Mouse (Mus musculus) left cerebral cortex, postnatal 36 days (tissue): ENCODE results near the gene Gnb1l. TPM values are rescaled to one million over a fixed set of nuclear protein-coding genes. Genes with fewer than 3 reads are reported as not detected.
A peak's percentile ranks its signal among the peaks of the same experiment; 100 is the strongest.

ENCODE experiments used
- DNase-seq, 2 experiments: peaks; one replicate each; pipeline ENCODE4 v3.0.0; 2021 to 2022; ENCODE audit warnings: low spot score in 2 of 2, mixed read lengths in 1 of 2
- intact Hi-C: fragments of 180-260 bp; cut with DNase I; formaldehyde crosslinking; loops from one replicate; pipeline ENCODE4 v1.15.1; 2025
- total RNA-seq, 2 experiments: library from RNA; stranded (reverse); gene quantifications; 2 replicates each; pipeline ENCODE4 v1.2.3; 2021

Gene Gnb1l
- total RNA-seq, 2 experiments from 2014 or later, result 5.0 to 9.0 TPM

DNA sequence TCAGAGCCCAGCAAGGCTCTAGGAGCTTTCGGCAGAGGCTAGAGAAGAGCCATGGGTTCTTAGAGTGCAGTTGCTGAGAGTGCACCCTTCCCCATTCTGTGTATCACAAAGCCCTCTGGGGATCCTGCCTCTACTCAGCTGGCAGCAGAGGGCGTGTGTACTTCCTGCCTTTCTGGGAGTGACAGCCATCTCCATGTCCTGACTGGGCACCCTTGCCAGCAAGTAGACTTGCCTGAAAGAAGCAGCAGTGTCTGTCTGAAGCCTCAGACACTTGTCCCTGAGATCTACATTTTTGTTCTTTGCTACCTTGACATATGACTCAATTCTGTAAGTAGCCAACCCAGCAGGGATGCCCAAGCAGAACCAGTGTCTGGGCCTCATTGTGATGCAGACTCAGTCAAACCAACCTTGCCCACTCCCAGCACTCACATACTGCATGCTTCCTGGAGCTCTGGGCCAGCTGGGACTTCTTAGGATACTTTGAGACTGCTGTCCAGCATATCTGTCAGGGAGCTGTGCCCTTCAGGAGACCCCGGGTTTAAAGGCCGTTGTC lies 17.5 kb upstream of the Gnb1l start:
- no peak for DNase-seq
- intact Hi-C loops, result no loop called here

DNA sequence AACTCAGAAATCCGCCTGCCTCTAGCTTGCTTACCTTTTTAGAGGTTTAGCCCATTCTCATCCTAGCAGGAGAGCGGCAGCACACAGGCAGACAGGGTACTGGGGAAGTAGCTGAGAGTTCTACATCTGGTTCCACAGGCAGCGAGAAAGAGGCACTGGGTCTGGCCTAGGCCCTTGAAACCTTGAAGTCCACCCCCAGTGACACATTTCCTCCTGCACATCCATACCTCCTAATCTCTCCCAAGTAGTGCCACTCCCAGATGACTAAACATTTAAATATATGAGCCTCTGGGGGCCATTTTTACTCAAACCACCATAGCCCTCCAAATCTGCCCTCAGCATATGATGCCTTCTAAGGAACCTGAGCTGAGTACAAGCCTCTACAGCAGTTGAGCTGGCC lies 16.1 kb upstream of the Gnb1l start:
- intact Hi-C loops, result no loop called here
- DNase-seq, result no peak

DNA sequence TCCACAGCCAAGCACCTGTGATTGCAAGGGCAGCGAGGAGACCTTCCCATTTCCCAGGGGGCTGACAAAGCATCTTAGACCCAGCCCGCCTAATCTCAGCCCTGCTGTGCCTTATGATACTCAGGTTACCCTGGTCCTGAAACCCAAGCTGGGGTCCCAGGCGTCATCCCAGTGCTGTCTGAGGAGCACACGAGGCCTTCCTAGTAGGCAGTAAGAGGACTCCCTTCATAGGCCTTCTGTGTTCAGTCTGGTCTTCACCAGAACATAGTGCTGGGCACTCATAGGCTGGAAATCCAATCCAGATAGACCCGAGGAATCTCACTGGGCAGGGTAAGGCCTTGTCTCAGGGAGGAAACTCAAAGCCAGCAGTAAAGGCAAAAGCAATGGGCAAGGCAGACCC lies 14.7 kb upstream of the Gnb1l start:
- DNase-seq, result no peak
- intact Hi-C loops, result no loop called here

DNA sequence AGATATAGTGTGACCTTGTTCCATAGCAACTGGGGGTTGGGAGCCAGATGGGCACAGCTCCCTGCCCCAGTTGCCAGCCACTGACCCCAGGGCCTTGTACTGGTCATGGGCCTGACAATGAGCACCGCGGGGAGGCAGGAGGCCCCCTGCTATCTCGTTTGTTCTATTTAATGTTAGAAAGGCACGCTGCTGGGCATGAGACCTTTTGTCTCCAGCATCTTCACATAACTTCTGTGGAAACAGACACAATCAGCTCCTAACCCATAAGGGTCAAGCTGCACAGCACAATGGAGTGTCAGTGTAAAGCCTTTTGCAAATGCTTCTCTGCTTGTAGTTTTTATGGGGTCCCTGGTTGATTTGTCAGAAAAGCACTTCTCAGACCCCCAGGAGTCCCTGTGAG lies 14.1 kb upstream of the Gnb1l start:
- intact Hi-C loops, result no loop called here
- DNase-seq, result no peak

DNA sequence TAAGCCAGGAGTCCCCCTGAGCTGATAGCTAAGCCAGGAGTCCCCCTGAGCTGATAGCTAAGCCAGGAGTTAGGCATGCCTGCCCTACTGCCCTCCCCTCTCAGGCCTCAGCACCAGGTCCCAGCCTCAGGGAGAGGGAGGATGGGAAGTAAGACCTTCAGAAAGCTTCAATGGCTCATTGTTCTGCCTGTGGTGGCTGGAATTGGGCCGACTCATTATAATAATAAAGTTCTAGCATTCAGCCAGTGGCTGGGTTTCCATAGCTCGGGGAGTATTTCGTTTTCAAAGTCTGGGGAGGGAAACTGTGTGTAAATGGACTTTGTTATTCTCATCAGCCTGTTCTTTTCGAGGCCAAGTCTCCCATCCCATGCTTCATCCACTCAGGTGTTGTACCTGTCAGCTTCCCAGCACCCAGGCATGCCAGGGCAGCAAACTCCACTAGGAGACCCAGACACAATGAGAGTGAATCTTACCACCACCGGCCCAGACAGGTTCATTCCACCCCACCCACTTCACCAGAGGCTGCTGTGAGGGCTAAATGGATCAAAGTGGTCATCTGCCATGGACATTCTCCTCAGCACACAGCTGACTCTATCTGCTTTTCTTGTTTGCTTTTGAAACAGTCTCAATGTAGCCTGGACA lies 13.6 kb upstream of the Gnb1l start:
- no peak for DNase-seq
- intact Hi-C loops, result no loop called here

DNA sequence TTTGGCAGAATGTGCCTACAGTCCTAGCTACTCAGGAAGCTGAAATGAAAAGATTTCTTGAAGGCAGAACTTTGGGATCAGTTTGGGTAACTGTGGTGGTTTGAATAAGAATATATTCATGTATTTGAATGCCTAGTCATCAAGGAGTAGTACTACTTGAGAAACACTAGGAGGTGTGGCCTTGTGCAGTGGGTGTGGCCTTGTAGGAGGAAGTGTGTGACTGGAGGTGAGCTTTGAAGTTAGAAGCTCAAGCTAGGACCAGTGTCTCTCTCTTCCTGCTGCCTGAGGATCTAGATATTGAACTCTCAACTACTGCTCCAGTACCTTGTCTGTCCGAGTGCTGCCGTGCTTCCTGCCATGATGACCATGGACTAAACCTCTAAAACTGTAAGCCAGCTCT lies 12.4 kb upstream of the Gnb1l start:
- intact Hi-C loops, result no loop called here
- DNase-seq, result no peak

DNA sequence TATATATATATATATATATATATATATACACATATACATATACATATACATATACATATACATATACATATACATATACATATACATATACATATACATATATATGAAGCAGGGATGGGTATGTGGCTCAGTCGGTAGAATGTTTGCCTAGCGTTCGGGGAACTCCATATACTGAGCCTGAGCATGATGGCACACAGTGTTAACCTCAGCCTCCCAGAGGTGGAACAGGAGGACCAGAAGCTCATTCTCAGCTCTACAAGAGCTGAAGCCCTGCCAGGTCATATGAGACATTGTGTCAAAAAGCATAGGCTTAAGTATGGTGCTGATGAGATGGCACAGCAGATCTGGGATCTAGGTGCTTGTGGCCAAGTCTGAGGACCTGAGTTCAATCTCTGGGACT lies 8.2 kb upstream of the Gnb1l start:
- DNase-seq, result no peak
- intact Hi-C loops, result no loop called here

- intact Hi-C loops, result no loop called here
- no peak for DNase-seq
These were observed 7.6 kb upstream of the Gnb1l start for GRCm38 (mm10) chr16:18490894-18491293.

- intact Hi-C loops, result loop anchor here (5.0 kb wide), 1 partner anchor 124 kb away; the partner anchor contains the start of gene Gp1bb
- DNase-seq, result no peak
These were observed 523 bp upstream of the Gnb1l start for GRCm38 (mm10) chr16:18497865-18498515.

GRCm38 (mm10) chr16:18498996-18499395 lies 483 bp downstream of the Gnb1l start:
- no peak for DNase-seq
- intact Hi-C loops, result loop anchor here (5.0 kb wide), 1 partner anchor 123 kb away; the partner anchor contains the start of gene Gp1bb

GRCm38 (mm10) chr16:18501531-18501930 lies 3.0 kb downstream of the Gnb1l start:
- no peak for DNase-seq
- intact Hi-C loops, result no loop called here

DNA sequence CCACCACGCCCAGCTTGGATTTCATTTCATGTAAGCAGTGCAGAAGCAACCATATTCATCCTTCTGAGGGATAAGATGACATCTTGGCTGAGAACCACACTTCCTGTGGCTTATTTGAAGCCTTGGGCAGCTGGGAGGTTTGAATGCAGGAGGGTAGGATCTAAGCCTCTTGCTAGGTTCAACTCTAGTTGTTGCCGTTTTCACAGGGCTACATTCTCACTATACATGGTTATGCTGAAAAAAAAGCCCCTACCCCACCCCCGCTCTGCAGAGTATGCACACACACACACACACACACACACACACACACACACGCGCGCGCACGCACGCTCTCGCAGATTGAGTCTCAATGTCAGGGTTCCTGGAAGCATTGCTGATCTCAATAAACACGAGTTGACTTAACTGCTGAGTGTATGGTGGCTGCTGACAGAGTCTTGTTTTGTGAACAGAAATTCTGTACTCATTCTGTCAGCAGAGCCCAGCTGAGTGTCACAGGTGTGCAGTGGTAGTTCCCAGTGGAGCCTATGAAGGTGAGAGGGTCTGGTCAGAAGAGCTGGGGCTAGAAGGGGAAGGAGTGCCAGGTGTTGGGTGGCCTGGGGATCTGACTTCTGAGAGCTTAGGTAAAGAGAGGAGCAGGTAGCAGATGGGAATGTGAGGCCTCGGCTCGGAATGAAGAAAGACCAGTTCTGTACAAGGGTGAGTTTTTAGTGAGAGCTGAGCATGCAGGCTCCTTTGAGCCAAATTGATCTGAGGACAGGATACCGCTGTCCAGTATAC lies 5.2 kb downstream of the Gnb1l start:
- DNase-seq, result no peak
- intact Hi-C loops, result no loop called here

DNA sequence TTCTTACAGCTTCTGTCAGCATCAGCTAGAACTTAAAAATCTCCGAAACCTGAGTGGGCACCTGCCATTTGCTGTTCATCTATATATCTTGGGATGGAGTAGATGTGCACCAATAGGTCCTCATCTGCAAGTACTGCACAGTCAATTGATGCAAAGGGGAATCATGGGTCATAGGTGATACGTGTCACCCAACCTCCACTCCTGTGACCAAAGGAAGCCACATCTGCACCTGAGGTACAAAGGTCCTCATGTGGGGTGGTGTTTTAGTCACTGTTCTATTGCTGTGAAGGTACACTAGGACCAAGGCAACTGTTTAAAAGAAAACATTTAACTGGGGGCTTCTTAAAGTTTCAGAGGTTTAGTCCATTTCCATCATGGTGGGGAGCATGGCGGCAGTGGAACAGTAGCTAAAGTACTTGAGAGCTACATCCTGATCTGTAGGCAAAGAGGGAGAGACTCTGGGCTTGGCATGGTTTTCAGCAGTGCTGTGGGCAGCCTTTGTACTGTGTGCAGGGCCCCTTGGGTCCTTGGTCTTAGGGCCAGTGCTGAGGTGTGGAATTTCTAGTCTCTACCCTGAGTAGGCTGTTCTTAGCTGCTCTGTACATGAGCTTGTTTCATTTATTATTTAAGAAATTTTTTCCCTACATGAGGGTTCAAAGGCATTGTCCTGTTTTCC lies 8.1 kb downstream of the Gnb1l start:
- DNase-seq, result no peak
- intact Hi-C loops, result no loop called here

DNA sequence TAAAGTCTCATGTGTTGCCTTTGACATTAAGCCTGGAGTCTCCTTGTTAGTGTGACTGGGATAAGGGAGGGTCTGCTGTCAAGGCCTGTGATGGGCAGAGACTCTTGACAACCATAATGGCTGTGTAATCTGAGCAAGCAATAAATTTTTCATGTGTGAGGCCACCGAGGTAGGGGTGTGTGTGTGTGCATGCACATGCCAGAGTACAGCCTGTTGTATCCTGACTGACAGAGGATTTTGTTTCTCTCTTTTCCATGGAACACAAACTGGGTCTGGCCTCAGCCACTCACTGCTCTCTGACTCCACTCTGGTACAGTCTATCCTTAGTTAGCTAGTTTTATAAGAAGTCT lies 8.7 kb downstream of the Gnb1l start:
- intact Hi-C loops, result no loop called here
- DNase-seq, result no peak

GRCm38 (mm10) chr16:18511741-18512140 lies 13.2 kb downstream of the Gnb1l start:
- no peak for DNase-seq
- intact Hi-C loops, result no loop called here

GRCm38 (mm10) chr16:18513508-18513907 lies 15.0 kb downstream of the Gnb1l start:
- DNase-seq, result no peak

DNA sequence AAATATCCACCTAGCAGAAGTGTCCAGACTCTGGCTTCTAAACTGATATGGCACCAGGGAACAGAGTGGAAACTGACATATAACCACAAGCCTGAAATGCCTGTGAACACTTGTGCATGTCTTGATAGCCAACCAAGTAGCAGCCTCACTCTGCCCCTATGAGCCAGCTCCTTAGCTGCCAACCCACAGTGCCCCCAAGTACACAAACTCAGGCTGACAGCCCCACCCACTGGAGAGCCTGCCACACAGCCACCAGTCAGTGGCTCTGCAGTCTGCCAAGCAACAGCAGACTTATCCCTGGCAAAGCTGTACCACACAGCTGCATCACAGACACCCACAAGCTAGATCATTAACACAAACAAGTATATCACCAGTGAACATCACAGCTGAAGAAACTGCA lies 19.6 kb downstream of the Gnb1l start:
- intact Hi-C loops, result loop anchor here (5.0 kb wide), 1 partner anchor 71 kb away; no protein-coding TSS in a partner anchor
- peak; percentile 13 to 15 for DNase-seq

More at GRCm38 (mm10) chr16:18513508-18513907, 15.0 kb downstream of the Gnb1l start:
- intact Hi-C loops, result no loop called here

GRCm38 (mm10) chr16:18523563-18524245 lies 25.2 kb downstream of the Gnb1l start:
- no peak for DNase-seq
- intact Hi-C loops, result no loop called here

DNA sequence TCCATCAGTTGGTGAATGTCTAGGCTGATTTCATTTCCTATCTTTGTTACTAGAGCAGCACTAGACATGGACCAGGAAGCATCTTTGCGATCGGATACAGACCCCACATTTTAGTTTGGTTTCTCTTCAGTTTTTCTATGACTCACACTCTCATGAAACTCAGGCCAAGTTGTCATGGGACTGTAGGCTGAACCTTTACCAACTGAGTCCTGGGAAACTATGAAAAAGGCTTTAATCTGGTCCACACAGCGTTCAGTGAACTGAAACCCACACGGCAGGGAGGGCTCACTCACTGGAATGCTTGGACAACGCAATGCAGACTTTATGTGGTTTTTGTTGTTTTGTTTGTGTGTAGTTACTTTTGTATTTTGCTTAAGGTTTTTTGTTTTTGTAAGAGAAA lies 30.1 kb downstream of the Gnb1l start:
- intact Hi-C loops, result no loop called here

More for the DNA sequence above, 30.1 kb downstream of the Gnb1l start:
- no peak for DNase-seq
